Mouse (Mus musculus): ENCODE results near the gene Cyp2t4. TPM values are rescaled to one million over a fixed set of nuclear protein-coding genes. Genes with fewer than 3 reads are reported as not detected.

Cyp2t4 gene
- polyA plus RNA-seq, 2 experiments: not detected

- TF ChIP-seq POLR2A (IDR thresholded peaks at IDR 0.05; ENCODE audit: borderline replicate concordance, extremely low read depth, insufficient read depth, insufficient read length): no peak
- ATAC-seq (ENCODE audit: low FRiP score, low read depth): no peak
- peaks cover 31% of the 10 kb centered on the region for H3K36me3 ChIP-seq (ENCODE audit: control insufficient read depth, insufficient read depth, low read length)
These were observed 44.8 kb downstream of the Cyp2t4 start for GRCm38 (mm10) chr7:27198355-27198754.

GRCm38 (mm10) chr7:27198779-27199178, 45.3 kb downstream of the Cyp2t4 start:
- peaks cover 27% of the 10 kb centered on the region for H3K36me3 ChIP-seq (ENCODE audit: control insufficient read depth, insufficient read depth, low read length)
- H3K4me1 ChIP-seq (ENCODE audit: control insufficient read depth, insufficient read depth, low read length): peaks cover 14% of the 10 kb centered on the region
- no peak for TF ChIP-seq POLR2A (IDR thresholded peaks at IDR 0.05; ENCODE audit: borderline replicate concordance, extremely low read depth, insufficient read depth, insufficient read length)
- no peaks in the 10 kb centered on the region for H3K27me3 ChIP-seq (ENCODE audit: control insufficient read depth, insufficient read depth, low read length)
- WGBS: 93% methylated on average over 8 of the region's 8 CpGs
- DNase-seq (ENCODE audit: low spot score) (no peak), ATAC-seq (ENCODE audit: low FRiP score, low read depth) (no peak)
- no peak overlapping the region for H3K4me3 ChIP-seq (replicated peaks; ENCODE audit: low read length)
- no peak overlapping the region for H3K27ac ChIP-seq (replicated peaks; ENCODE audit: low read depth, low read length)
- no peak overlapping the region for H3K4me2 ChIP-seq (replicated peaks; ENCODE audit: low read depth, low read length, severe bottlenecking)
- no peak overlapping the region for H3K9ac ChIP-seq (ENCODE audit: low read depth, low read length, severe bottlenecking)
- no peaks in the 10 kb centered on the region for H3K9me3 ChIP-seq (ENCODE audit: control insufficient read depth, low read length)

More at GRCm38 (mm10) chr7:27198355-27198754, 44.8 kb downstream of the Cyp2t4 start:
- Histone ChIP-seq H3K4me2 (replicated peaks; ENCODE audit: low read depth, low read length, severe bottlenecking) (no peak overlapping the region), H3K4me1 (ENCODE audit: control insufficient read depth, insufficient read depth, low read length) (peaks cover 16% of the 10 kb centered on the region), H3K9ac (ENCODE audit: low read depth, low read length, severe bottlenecking) (no peak overlapping the region), H3K27ac (replicated peaks; ENCODE audit: low read depth, low read length) (no peak overlapping the region), H3K4me3 (replicated peaks; ENCODE audit: low read length) (no peak overlapping the region), H3K27me3 (ENCODE audit: control insufficient read depth, insufficient read depth, low read length) (no peaks in the 10 kb centered on the region), H3K9me3 (ENCODE audit: control insufficient read depth, low read length) (no peaks in the 10 kb centered on the region)
- no peak for DNase-seq (ENCODE audit: low spot score)

GRCm38 (mm10) chr7:27203730-27204449, 50.4 kb downstream of the Cyp2t4 start:
- TF ChIP-seq POLR2A (IDR thresholded peaks at IDR 0.05; ENCODE audit: borderline replicate concordance, extremely low read depth, insufficient read depth, insufficient read length): no peak

More at GRCm38 (mm10) chr7:27203730-27204449, 50.4 kb downstream of the Cyp2t4 start:
- no peak overlapping the region for H3K4me3 ChIP-seq (replicated peaks; ENCODE audit: low read length)
- no peak overlapping the region for H3K9ac ChIP-seq (ENCODE audit: low read depth, low read length, severe bottlenecking)
- no peaks in the 10 kb centered on the region for H3K4me1 ChIP-seq (ENCODE audit: control insufficient read depth, insufficient read depth, low read length)
- no peak overlapping the region for H3K4me2 ChIP-seq (replicated peaks; ENCODE audit: low read depth, low read length, severe bottlenecking)
- H3K27ac ChIP-seq (replicated peaks; ENCODE audit: low read depth, low read length): no peak overlapping the region
- ATAC-seq (ENCODE audit: low FRiP score, low read depth) (no peak), DNase-seq (ENCODE audit: low spot score) (no peak)
- no peaks in the 10 kb centered on the region for H3K9me3 ChIP-seq (ENCODE audit: control insufficient read depth, low read length)
- H3K36me3 ChIP-seq (ENCODE audit: control insufficient read depth, insufficient read depth, low read length): peaks cover 51% of the 10 kb centered on the region
- WGBS: 97% methylated on average over 8 of the region's 8 CpGs
- no peaks in the 10 kb centered on the region for H3K27me3 ChIP-seq (ENCODE audit: control insufficient read depth, insufficient read depth, low read length)

MicroRNAs encoded within 50 kb of the gene (microRNA counts, 519-probe panel; counts per million panel counts)
- microRNA mmu-miR-1191: not detected

Small RNAs within 50 kb of the gene (microRNA-seq; reads per million reads assigned to microRNA genes)
- 0.69 reads per million for gene Mir1191
- gene Mir3101: 0.69 reads per million

Other genes with a start within 250 kb of the Cyp2t4 start
- gene Cyp2a22, start 214.3 kb upstream of the Cyp2t4 start, polyA plus RNA-seq (2012; rRNA removed): not detected in 2 replicates
- not detected in 2 replicates for gene Cyp2a22, start 214.3 kb upstream of the Cyp2t4 start, polyA plus RNA-seq (2014; fragmentation: Nextera tagmentation; extraction: Ambion mirVana)
- 0.05 TPM in 1 of 2 replicates, not detected in the other for gene Cyp2a12, start 124.6 kb upstream of the Cyp2t4 start, polyA plus RNA-seq (2012; rRNA removed)
- gene Cyp2a12, start 124.6 kb upstream of the Cyp2t4 start, polyA plus RNA-seq (2014; fragmentation: Nextera tagmentation; extraction: Ambion mirVana): not detected in 2 replicates
- gene Cyp2f2, start 33.8 kb upstream of the Cyp2t4 start, polyA plus RNA-seq (2012; rRNA removed): 0.11 and 0.31 TPM in 2 replicates
- 0.14 TPM in 1 of 2 replicates, not detected in the other for gene Cyp2f2, start 33.8 kb upstream of the Cyp2t4 start, polyA plus RNA-seq (2014; fragmentation: Nextera tagmentation; extraction: Ambion mirVana)
- gene Egln2, start 13.1 kb downstream of the Cyp2t4 start, polyA plus RNA-seq (2012; rRNA removed): 88.3 and 96.4 TPM in 2 replicates
- gene Egln2, start 13.1 kb downstream of the Cyp2t4 start, polyA plus RNA-seq (2014; fragmentation: Nextera tagmentation; extraction: Ambion mirVana): 41.9 and 49.2 TPM in 2 replicates
- 78.3 and 93.5 TPM in 2 replicates for gene Rab4b, start 25.2 kb downstream of the Cyp2t4 start, polyA plus RNA-seq (2012; rRNA removed)
- 61.5 and 70.9 TPM in 2 replicates for gene Rab4b, start 25.2 kb downstream of the Cyp2t4 start, polyA plus RNA-seq (2014; fragmentation: Nextera tagmentation; extraction: Ambion mirVana)
- 5.2 and 9.0 TPM in 2 replicates for gene Gm21983, start 27.4 kb downstream of the Cyp2t4 start, polyA plus RNA-seq (2012; rRNA removed)
- 0.58 and 0.62 TPM in 2 replicates for gene Gm21983, start 27.4 kb downstream of the Cyp2t4 start, polyA plus RNA-seq (2014; fragmentation: Nextera tagmentation; extraction: Ambion mirVana)
- gene Mia, start 27.4 kb downstream of the Cyp2t4 start, polyA plus RNA-seq (2012; rRNA removed): 193 and 236 TPM in 2 replicates
- 147 and 156 TPM in 2 replicates for gene Mia, start 27.4 kb downstream of the Cyp2t4 start, polyA plus RNA-seq (2014; fragmentation: Nextera tagmentation; extraction: Ambion mirVana)
- gene BC024978, start 42.1 kb downstream of the Cyp2t4 start, polyA plus RNA-seq (2012; rRNA removed): 12.9 and 14.7 TPM in 2 replicates
- gene BC024978, start 42.1 kb downstream of the Cyp2t4 start, polyA plus RNA-seq (2014; fragmentation: Nextera tagmentation; extraction: Ambion mirVana): 3.6 TPM in 2 replicates
- gene Snrpa, start 42.6 kb downstream of the Cyp2t4 start, polyA plus RNA-seq (2012; rRNA removed): 385 and 386 TPM in 2 replicates
- 250 and 267 TPM in 2 replicates for gene Snrpa, start 42.6 kb downstream of the Cyp2t4 start, polyA plus RNA-seq (2014; fragmentation: Nextera tagmentation; extraction: Ambion mirVana)
- gene Itpkc, start 74.9 kb downstream of the Cyp2t4 start, polyA plus RNA-seq (2012; rRNA removed): 13.0 and 15.5 TPM in 2 replicates
- gene Itpkc, start 74.9 kb downstream of the Cyp2t4 start, polyA plus RNA-seq (2014; fragmentation: Nextera tagmentation; extraction: Ambion mirVana): 9.6 and 11.5 TPM in 2 replicates
- gene Coq8b, start 79.3 kb downstream of the Cyp2t4 start, polyA plus RNA-seq (2012; rRNA removed): 43.4 and 58.3 TPM in 2 replicates
- gene Coq8b, start 79.3 kb downstream of the Cyp2t4 start, polyA plus RNA-seq (2014; fragmentation: Nextera tagmentation; extraction: Ambion mirVana): 15.5 and 16.5 TPM in 2 replicates
- gene Numbl, start 104.7 kb downstream of the Cyp2t4 start, polyA plus RNA-seq (2012; rRNA removed): 83.6 and 119 TPM in 2 replicates
- 25.2 and 26.6 TPM in 2 replicates for gene Numbl, start 104.7 kb downstream of the Cyp2t4 start, polyA plus RNA-seq (2014; fragmentation: Nextera tagmentation; extraction: Ambion mirVana)
- 86.0 and 107 TPM in 2 replicates for gene Ltbp4, start 184.0 kb downstream of the Cyp2t4 start, polyA plus RNA-seq (2012; rRNA removed)
- gene Ltbp4, start 184.0 kb downstream of the Cyp2t4 start, polyA plus RNA-seq (2014; fragmentation: Nextera tagmentation; extraction: Ambion mirVana): 54.3 and 57.1 TPM in 2 replicates
- 58.7 and 80.6 TPM in 2 replicates for gene Shkbp1, start 202.3 kb downstream of the Cyp2t4 start, polyA plus RNA-seq (2012; rRNA removed)
- gene Shkbp1, start 202.3 kb downstream of the Cyp2t4 start, polyA plus RNA-seq (2014; fragmentation: Nextera tagmentation; extraction: Ambion mirVana): 30.5 and 35.5 TPM in 2 replicates
- gene Gm20479, start 203.7 kb downstream of the Cyp2t4 start, polyA plus RNA-seq (2012; rRNA removed): 0.32 TPM in 1 of 2 replicates, not detected in the other
- gene Gm20479, start 203.7 kb downstream of the Cyp2t4 start, polyA plus RNA-seq (2014; fragmentation: Nextera tagmentation; extraction: Ambion mirVana): not detected in 2 replicates